Mouse (Mus musculus) forebrain, embryonic 10.5 days (tissue): ENCODE measurements at regions not wholly inside any gene's neighbourhood (a gene's known extent, or its start where the extent isn't known, plus 50 kb on each side); places are given as distances from the start of the nearest gene placed in this dataset.

Source experiments
- DNase-seq: peaks from one replicate; pipeline ENCODE4 v3.0.0-alpha.2; 2017; ENCODE audit warnings: low spot score; ENCODE audit errors: extremely low spot score
- H3K27ac ChIP-seq: fragments of 300-500 bp; sonication (generic); 2 replicates; pipeline ENCODE4 v1.5.1; 2016; ENCODE audit warnings: mild to moderate bottlenecking
- H3K27me3 ChIP-seq: fragments of 300-500 bp; sonication (generic); 2 replicates; pipeline ENCODE4 v1.6.1; 2016; ENCODE audit warnings: mild to moderate bottlenecking; ENCODE audit not compliant: poor library complexity, severe bottlenecking
- H3K36me3 ChIP-seq: fragments of 300-500 bp; sonication (generic); replicated peaks from 2 replicates; pipeline ENCODE4 v1.6.1; 2016; ENCODE audit warnings: mild to moderate bottlenecking, moderate library complexity
- H3K4me1 ChIP-seq: fragments of 300-500 bp; sonication (generic); 2 replicates; pipeline ENCODE4 v1.6.1; 2016
- H3K4me3 ChIP-seq: fragments of 300-500 bp; sonication (generic); 2 replicates; pipeline ENCODE4 v1.5.1; 2016; ENCODE audit warnings: mild to moderate bottlenecking, moderate library complexity
- H3K9me3 ChIP-seq: fragments of 300-500 bp; sonication (generic); 2 replicates; pipeline ENCODE4 v1.6.1; 2016; ENCODE audit warnings: mild to moderate bottlenecking, moderate library complexity
- WGBS: fragments of 180-500 bp; shearing (Covaris S2); methylation state at CpG from one replicate; pipeline ENCODE4 v1.1.7; 2016; 5-methylcytosine and 5-hydroxymethylcytosine counted together

DNA sequence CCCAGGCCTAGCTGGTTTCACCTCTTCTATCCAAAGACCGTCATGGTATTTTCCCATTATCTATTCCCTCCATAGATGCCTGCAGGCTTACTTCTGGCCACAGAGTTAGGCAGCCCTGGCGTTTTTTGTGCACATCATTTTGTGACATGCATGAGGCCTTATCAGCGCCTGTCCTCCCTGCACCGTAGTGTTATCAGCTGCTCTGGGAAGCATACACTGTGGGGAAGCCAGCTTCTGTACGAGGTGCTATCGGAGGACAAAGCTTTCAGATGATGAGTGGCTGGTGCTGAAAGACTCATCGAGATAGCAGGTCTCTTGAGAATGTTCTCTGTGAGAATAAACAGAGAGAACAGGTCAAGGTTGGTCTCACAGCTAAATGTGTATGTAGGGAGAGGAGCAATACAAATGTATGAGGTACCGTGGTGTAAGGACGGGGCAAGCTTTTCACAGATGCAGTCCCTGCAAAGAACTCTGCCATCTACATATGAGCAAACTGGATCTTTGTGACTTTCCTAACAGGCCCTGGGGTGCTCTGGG lies 190.0 kb upstream of the Tshz3 start:
- DNase-seq: no peak
- Histone ChIP-seq H3K9me3 (no peaks in the 10 kb centered on the region), H3K4me1 (peaks cover 33% of the 10 kb centered on the region), H3K27ac (no peak overlapping the region), H3K36me3 (no peaks in the 10 kb centered on the region), H3K4me3 (no peak overlapping the region), H3K27me3 (peaks cover 37% of the 10 kb centered on the region)
- WGBS: 94% methylated on average over 9 of the region's 9 CpGs

DNA sequence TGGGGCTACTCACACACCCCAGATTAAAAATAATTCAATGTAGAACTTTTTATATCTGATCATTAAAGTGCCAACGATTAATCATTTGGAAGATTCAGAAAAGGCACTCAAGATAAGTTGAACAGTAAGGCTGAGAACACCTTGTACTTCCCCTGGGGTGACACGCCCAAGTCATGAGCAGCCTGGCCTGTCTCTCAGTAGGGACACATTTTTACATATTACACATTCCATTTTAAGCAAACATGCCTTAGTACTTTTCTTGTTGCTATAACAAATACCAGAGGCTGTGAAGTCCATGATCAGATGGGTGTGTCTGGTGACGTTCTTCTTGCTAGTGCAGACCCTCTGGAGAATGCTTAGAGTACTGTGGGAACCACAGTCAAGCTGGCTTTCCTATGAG lies 184.2 kb upstream of the Tshz3 start:
- Histone ChIP-seq H3K27ac (no peak overlapping the region), H3K9me3 (no peaks in the 10 kb centered on the region), H3K4me1 (no peaks in the 10 kb centered on the region), H3K4me3 (no peak overlapping the region), H3K36me3 (no peaks in the 10 kb centered on the region), H3K27me3 (no peaks in the 10 kb centered on the region; the same call in 1 of the 2 replicates)
- WGBS: 93% methylated on average over 3 of the region's 3 CpGs
- no peak for DNase-seq

DNA sequence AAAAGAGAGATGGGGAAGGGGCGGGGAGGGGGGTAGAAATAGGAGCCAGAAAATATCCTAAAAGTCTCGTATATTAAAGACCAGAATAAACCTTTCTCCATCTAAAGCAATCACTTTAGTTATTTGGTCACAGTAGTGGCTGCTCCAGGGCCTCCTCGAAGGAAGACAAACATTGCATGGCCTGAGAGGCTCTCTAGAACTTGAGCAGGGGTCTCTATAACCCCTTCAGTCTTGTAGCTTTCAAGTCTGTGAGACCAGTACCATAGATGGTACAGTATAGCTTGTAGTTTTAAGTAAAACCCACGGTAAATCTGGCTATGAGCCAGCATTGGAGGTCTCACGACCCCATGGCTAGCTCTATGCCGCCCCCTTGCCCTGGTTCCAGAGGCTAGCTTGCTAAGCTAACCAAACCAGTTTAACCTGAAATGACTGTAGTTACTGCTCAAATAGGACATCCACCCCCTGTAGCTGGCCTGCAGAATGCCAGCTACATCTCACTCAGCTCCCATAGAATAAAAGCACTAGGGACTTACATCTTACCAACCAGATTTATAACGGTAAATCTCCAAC lies 181.7 kb upstream of the Tshz3 start:
- no peak for DNase-seq
- WGBS: 68% methylated on average over 7 of the region's 7 CpGs
- no peak overlapping the region for H3K4me3 ChIP-seq
- no peak overlapping the region for H3K27ac ChIP-seq
- H3K36me3 ChIP-seq: no peaks in the 10 kb centered on the region
- H3K9me3 ChIP-seq: no peaks in the 10 kb centered on the region
- no peaks in the 10 kb centered on the region for H3K4me1 ChIP-seq
- no peaks in the 10 kb centered on the region for H3K27me3 ChIP-seq

DNA sequence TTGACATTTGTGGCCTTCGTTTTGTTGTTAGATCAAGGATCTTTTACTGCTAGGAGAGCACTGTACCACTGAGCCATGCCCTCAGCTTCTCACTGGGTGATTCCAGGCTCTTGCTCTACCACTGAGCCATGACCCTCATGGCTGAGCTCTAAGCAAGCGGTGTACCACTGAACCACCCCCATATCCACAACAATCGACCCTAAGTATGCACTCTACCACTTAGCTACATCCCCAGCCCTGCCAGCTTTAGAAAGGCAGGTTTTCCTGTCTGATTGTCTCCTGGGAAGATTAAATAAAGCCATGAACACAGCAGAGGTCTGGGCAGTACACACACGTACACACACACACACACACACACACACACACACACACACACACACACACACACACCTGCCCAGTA lies 178.9 kb upstream of the Tshz3 start:
- 83% methylated on average over 4 of the region's 4 CpGs for WGBS
- no peaks in the 10 kb centered on the region for H3K4me1 ChIP-seq
- DNase-seq: no peak

DNA sequence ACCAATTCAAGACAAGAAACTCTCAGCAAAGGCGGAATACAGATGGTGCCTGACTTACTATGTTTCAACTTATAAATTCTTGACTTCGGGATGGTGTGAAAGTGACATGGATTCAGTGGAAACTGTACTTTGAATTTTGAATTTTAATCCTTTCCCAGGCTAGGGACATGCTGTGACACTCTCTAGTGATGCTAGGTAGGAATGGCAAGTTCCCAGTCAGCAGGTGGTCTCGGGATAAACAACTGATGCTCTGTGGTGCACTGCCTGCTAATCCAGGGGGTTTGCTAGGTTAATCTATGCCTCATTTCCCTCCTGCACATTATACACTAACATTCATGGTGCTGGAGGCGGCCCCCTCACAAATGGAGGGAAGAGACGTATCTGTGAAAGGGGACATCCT lies 175.0 kb upstream of the Tshz3 start:
- DNase-seq: no peak
- Histone ChIP-seq H3K4me3 (no peak overlapping the region), H3K27ac (no peak overlapping the region), H3K4me1 (peaks cover 14% of the 10 kb centered on the region), H3K36me3 (no peaks in the 10 kb centered on the region), H3K27me3 (0 out of 2 replicates have a peak, but pooled peaks cover 4% of the 10 kb centered on the region), H3K9me3 (no peaks in the 10 kb centered on the region)
- 73% methylated on average over 5 of the region's 5 CpGs for WGBS

More for the DNA sequence above, 178.9 kb upstream of the Tshz3 start:
- Histone ChIP-seq H3K9me3 (no peaks in the 10 kb centered on the region), H3K4me3 (no peak overlapping the region), H3K36me3 (no peaks in the 10 kb centered on the region), H3K27ac (no peak overlapping the region), H3K27me3 (no peaks in the 10 kb centered on the region)

DNA sequence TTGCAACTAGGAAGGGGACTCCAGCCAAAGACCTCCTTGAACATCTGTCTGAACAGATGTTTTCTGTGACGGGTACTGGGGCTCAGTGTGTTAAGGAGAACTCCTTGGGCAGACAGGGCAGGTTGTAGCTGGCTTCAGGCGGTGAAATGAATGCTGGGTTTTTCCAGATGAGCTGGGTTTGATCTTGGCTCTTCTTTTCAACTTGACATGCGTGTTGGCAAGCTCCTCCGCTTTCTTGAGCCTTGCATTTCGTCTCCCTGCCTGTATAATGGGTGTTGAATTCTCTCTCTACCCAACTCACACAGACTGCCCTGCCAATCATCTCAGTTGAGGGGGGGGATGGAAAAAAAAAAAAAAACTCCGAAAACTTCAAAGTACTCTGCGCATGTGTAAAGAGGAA lies 171.8 kb upstream of the Tshz3 start:
- no peak for DNase-seq
- Histone ChIP-seq H3K4me3 (no peak overlapping the region), H3K36me3 (no peaks in the 10 kb centered on the region), H3K27ac (no peak overlapping the region), H3K4me1 (peaks cover 14% of the 10 kb centered on the region), H3K9me3 (no peaks in the 10 kb centered on the region), H3K27me3 (0 out of 2 replicates have a peak, but pooled peaks cover 4% of the 10 kb centered on the region)
- 84% methylated on average over 7 of the region's 7 CpGs for WGBS

DNA sequence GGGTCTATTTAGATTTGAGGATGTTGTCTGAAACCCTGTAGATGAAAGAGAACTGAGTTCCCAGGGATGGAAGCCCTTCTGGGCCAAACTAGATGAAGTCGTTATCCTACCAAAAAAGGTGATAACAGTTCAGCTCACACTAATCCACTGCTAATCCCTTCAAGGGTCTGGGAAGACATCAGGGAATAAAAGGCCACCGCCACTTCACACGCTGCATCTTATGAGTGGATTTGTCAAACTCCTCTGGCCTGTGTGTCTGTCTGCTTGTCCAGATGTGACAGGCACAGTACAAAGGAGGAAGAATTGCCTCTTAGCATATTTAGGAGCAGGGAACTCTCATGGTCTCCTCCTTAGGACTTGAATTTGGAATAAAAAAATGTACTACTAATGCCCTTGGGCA lies 171.2 kb upstream of the Tshz3 start:
- H3K4me3 ChIP-seq: no peak overlapping the region
- no peak for DNase-seq
- WGBS: 44% methylated on average over 3 of the region's 3 CpGs
- 0 out of 2 replicates have a peak, but pooled peaks cover 4% of the 10 kb centered on the region for H3K27me3 ChIP-seq
- peaks cover 14% of the 10 kb centered on the region for H3K4me1 ChIP-seq
- no peaks in the 10 kb centered on the region for H3K36me3 ChIP-seq
- no peak overlapping the region for H3K27ac ChIP-seq
- H3K9me3 ChIP-seq: no peaks in the 10 kb centered on the region; the same call in 1 of the 2 replicates

DNA sequence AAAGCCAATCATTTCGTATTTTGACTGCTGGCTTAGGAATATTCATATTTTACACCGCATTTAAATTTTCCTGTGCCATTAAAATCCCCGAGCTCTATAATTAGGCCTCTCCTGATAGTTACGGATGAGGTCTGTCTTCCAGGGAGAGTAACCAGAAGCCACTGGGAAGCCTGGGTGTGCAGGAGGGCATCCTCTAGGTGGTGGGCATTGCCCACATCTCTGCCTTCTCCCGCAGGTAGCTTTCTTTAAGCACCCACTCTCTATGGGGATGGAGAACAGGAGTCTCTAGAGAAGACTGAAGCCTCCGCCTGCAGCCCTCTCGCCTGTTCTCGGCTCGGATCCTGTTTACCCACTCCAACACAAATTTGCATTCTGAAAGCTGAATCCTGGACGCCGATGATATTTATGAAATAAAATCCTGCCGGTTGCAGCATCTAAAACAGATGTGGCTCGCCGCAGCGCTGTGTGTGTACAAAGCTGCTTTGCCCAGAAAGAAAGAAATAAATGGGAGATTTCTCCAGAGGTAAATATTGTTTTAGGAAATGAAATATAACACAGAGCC lies 168.3 kb upstream of the Tshz3 start:
- no peaks in the 10 kb centered on the region; the same call in 1 of the 2 replicates for H3K9me3 ChIP-seq
- no peaks in the 10 kb centered on the region for H3K36me3 ChIP-seq
- WGBS: 88% methylated on average over 15 of the region's 15 CpGs
- DNase-seq: no peak
- H3K4me1 ChIP-seq: peaks cover 17% of the 10 kb centered on the region
- 0 out of 2 replicates have a peak, but pooled peaks cover 4% of the 10 kb centered on the region for H3K27me3 ChIP-seq
- no peak overlapping the region for H3K27ac ChIP-seq
- H3K4me3 ChIP-seq: no peak overlapping the region

DNA sequence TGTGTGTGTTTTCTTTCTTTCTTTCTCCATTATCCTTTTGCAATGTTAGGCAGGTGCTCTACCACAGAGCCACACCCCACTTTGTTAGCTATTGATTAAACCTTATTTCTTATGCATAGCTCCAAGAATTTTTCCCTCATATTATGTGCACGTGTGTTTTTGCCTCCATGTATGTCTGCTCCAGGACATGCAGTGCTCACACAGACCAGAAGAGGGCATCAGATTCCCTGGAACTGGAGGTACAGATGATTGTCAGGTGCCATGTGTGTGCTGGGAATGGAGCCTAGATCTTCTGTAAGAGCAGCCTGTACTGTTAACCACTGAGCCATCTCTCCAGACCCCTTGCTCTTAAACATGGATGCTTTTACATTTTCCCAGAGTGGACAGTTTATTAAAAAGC lies 166.4 kb upstream of the Tshz3 start:
- H3K36me3 ChIP-seq: no peaks in the 10 kb centered on the region
- no peaks in the 10 kb centered on the region; the same call in 1 of the 2 replicates for H3K9me3 ChIP-seq
- H3K4me1 ChIP-seq: peaks cover 9% of the 10 kb centered on the region
- no peak for DNase-seq
- 0 out of 2 replicates have a peak, but pooled peaks cover 4% of the 10 kb centered on the region for H3K27me3 ChIP-seq
- H3K4me3 ChIP-seq: no peak overlapping the region
- 74% methylated on average over 1 of the region's 1 CpGs for WGBS
- no peak overlapping the region for H3K27ac ChIP-seq

DNA sequence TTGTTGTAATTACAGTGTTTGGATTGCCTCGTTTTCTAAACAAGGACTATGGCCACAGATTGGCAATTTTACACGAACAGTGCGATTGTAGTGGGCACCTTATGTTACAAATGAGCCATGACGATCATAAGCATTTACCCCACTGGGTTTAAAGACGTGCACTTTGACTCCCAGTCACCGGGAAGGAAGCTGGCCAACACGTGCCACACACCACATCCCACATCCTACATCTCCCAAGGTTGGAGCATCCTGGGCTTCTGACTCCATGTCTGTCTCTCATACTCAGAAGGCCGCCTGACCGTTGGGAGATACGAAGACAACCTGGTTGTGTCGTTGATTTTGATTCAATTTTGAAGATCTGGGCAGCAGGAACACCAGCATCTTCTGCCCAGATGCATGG lies 159.8 kb upstream of the Tshz3 start:
- H3K36me3 ChIP-seq: no peaks in the 10 kb centered on the region
- no peaks in the 10 kb centered on the region for H3K9me3 ChIP-seq
- 0 out of 2 replicates have a peak, but pooled peaks cover 6% of the 10 kb centered on the region for H3K27me3 ChIP-seq
- H3K4me1 ChIP-seq: no peaks in the 10 kb centered on the region
- H3K4me3 ChIP-seq: no peak overlapping the region
- DNase-seq: no peak
- H3K27ac ChIP-seq: no peak overlapping the region
- 92% methylated on average over 11 of the region's 11 CpGs for WGBS

DNA sequence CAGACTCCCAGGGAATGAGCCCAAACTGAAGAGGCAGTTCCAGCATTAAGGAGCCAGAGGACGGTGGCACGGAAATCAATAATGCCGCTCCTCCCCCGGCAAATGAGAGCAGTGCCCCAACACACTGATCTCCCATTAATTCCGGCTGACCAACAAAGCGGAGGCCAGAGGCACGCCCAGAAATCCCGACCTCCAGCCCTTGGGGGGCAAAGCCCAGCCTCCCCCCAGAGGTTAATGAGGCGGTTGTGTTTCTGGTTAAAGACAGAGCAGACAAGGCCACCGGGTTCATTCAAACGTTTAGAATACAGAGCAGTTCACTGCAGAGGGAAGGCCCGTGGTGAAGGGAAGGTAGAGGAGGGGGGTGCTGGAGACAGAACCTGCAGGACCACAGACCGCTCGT lies 149.9 kb upstream of the Tshz3 start:
- peaks cover 24% of the 10 kb centered on the region for H3K4me1 ChIP-seq
- H3K27me3 ChIP-seq: peaks cover 31% of the 10 kb centered on the region
- peak overlapping the region; percentile 26 for H3K4me3 ChIP-seq
- no peaks in the 10 kb centered on the region for H3K36me3 ChIP-seq
- no peak overlapping the region for H3K27ac ChIP-seq
- WGBS: 21% methylated on average over 14 of the region's 14 CpGs
- peak; percentile 42 for DNase-seq
- H3K9me3 ChIP-seq: no peaks in the 10 kb centered on the region

DNA sequence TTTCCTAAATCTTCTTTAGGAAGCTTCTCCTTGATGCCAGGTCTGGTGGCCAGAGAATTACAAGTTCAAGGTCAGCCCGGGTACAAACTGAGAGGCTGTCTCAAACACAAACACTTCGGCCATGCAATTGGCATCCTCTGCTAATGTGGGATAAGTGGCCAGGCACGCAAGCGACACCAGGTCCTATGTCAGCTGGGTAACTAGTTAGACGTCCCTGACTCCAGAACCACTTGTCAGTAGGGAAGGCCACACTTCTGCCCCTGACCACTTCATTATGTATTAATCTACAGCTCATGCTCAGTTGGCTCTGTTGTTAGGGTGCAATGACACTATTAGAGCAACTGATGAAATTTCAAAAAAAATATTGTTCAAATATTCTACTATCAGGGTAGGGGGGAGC lies 149.5 kb upstream of the Tshz3 start:
- WGBS: 73% methylated on average over 5 of the region's 5 CpGs
- no peaks in the 10 kb centered on the region for H3K9me3 ChIP-seq

DNA sequence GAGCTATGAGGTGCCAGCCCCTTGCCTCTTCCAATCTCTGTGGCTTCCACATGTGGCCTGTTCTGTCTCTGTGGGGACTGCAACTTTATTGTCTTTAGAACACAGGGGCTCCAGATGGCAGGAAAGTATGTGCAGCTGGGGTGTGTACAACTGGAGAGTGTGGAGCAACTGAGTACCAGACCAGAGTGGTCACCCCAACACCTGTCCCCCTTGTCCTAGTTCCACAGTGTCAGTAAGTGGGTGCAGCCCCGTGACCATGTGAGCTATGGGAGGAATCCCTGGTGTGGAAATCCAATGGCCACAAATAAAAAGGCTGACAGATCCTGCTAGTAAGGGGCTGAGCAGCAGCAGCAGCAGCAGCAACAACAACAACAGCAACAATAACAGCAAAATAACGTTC lies 126.9 kb upstream of the Tshz3 start:
- H3K9me3 ChIP-seq: no peaks in the 10 kb centered on the region
- no peak overlapping the region for H3K4me3 ChIP-seq
- H3K4me1 ChIP-seq: no peaks in the 10 kb centered on the region
- no peak for DNase-seq
- no peaks in the 10 kb centered on the region for H3K36me3 ChIP-seq
- no peak overlapping the region for H3K27ac ChIP-seq
- H3K27me3 ChIP-seq: no peaks in the 10 kb centered on the region
- WGBS: 85% methylated on average over 2 of the region's 2 CpGs

More for the DNA sequence above, 149.5 kb upstream of the Tshz3 start:
- Histone ChIP-seq H3K4me1 (peaks cover 24% of the 10 kb centered on the region), H3K36me3 (no peaks in the 10 kb centered on the region), H3K27me3 (peaks cover 29% of the 10 kb centered on the region), H3K27ac (no peak overlapping the region), H3K4me3 (0 out of 2 replicates have a peak overlapping the region, but pooled peaks have one; percentile 26)
- DNase-seq: no peak
